Mouse (Mus musculus): ENCODE results near the gene B4galt5. TPM values are rescaled to one million over a fixed set of nuclear protein-coding genes. Genes with fewer than 3 reads are reported as not detected.

Gene B4galt5
- total RNA-seq, 2 experiments from 2014 or later: 54.3 to 54.8 TPM

- DNase-seq (ENCODE audit: low spot score in 2 of 2): peak; percentile 6 to 20
Observed at GRCm38 (mm10) chr2:167305382-167306272, 43.4 kb downstream of the B4galt5 start.

- DNase-seq (ENCODE audit: low spot score in 2 of 2): peak in 1 of 2 experiments; percentile 0
Observed at GRCm38 (mm10) chr2:167304651-167305381, 44.2 kb downstream of the B4galt5 start.

- peak in 1 of 2 experiments; percentile 0 for DNase-seq (ENCODE audit: low spot score in 2 of 2)
Observed at GRCm38 (mm10) chr2:167303806-167304205, 45.2 kb downstream of the B4galt5 start.

GRCm38 (mm10) chr2:167303196-167303595 lies 45.8 kb downstream of the B4galt5 start:
- DNase-seq (ENCODE audit: low spot score in 2 of 2): peak; percentile 0 to 1

GRCm38 (mm10) chr2:167302641-167303040 lies 46.3 kb downstream of the B4galt5 start:
- no peak for DNase-seq (ENCODE audit: low spot score in 2 of 2)

- DNase-seq (ENCODE audit: low spot score in 2 of 2): peak; percentile 0 to 1
Observed at GRCm38 (mm10) chr2:167302031-167302430, 47.0 kb downstream of the B4galt5 start.

GRCm38 (mm10) chr2:167301601-167302000 lies 47.4 kb downstream of the B4galt5 start:
- peak; percentile 0 to 1 for DNase-seq (ENCODE audit: low spot score in 2 of 2)

- peak; percentile 0 for DNase-seq (ENCODE audit: low spot score in 2 of 2)
Observed at GRCm38 (mm10) chr2:167300943-167301497, 48.0 kb downstream of the B4galt5 start.

GRCm38 (mm10) chr2:167299861-167300667 lies 48.9 kb downstream of the B4galt5 start:
- peak; percentile 17 to 49 for DNase-seq (ENCODE audit: low spot score in 2 of 2)

GRCm38 (mm10) chr2:167298729-167299705 lies 50.0 kb downstream of the B4galt5 start:
- DNase-seq (ENCODE audit: low spot score in 2 of 2): peak; percentile 59 to 69

GRCm38 (mm10) chr2:167297985-167298384 lies 51.0 kb downstream of the B4galt5 start:
- peak in 1 of 2 experiments; percentile 0 for DNase-seq (ENCODE audit: low spot score in 2 of 2)

GRCm38 (mm10) chr2:167294926-167295325 lies 54.1 kb downstream of the B4galt5 start:
- peak; percentile 2 to 18 for DNase-seq (ENCODE audit: low spot score in 2 of 2)

GRCm38 (mm10) chr2:167294216-167294615 lies 54.8 kb downstream of the B4galt5 start:
- DNase-seq (ENCODE audit: low spot score in 2 of 2): peak; percentile 1

- DNase-seq (ENCODE audit: low spot score in 2 of 2): peak in 1 of 2 experiments; percentile 1
Observed at GRCm38 (mm10) chr2:167293289-167294085, 55.5 kb downstream of the B4galt5 start.

GRCm38 (mm10) chr2:167292854-167293253 lies 56.1 kb downstream of the B4galt5 start:
- peak in 1 of 2 experiments; percentile 0 for DNase-seq (ENCODE audit: low spot score in 2 of 2)

GRCm38 (mm10) chr2:167292151-167292591 lies 56.8 kb downstream of the B4galt5 start:
- DNase-seq (ENCODE audit: low spot score in 2 of 2): no peak

GRCm38 (mm10) chr2:167291656-167292055 lies 57.3 kb downstream of the B4galt5 start:
- DNase-seq (ENCODE audit: low spot score in 2 of 2): peak in 1 of 2 experiments; percentile 0

- DNase-seq (ENCODE audit: low spot score in 2 of 2): no peak
Observed at GRCm38 (mm10) chr2:167281461-167281860, 67.5 kb downstream of the B4galt5 start.

- DNase-seq (ENCODE audit: low spot score in 2 of 2): no peak
Observed at GRCm38 (mm10) chr2:167280986-167281310, 68.0 kb downstream of the B4galt5 start.

Measured in left cerebral cortex, adult 18-20 months (tissue).